Mouse (Mus musculus): ENCODE results near the gene 9430015G10Rik.
"Not testable (repeated sequence)": the region's sequence is repeated elsewhere in the genome, so short reads cannot be mapped to it uniquely, and the experiment has no call there.

9430015G10Rik gene

DNA sequence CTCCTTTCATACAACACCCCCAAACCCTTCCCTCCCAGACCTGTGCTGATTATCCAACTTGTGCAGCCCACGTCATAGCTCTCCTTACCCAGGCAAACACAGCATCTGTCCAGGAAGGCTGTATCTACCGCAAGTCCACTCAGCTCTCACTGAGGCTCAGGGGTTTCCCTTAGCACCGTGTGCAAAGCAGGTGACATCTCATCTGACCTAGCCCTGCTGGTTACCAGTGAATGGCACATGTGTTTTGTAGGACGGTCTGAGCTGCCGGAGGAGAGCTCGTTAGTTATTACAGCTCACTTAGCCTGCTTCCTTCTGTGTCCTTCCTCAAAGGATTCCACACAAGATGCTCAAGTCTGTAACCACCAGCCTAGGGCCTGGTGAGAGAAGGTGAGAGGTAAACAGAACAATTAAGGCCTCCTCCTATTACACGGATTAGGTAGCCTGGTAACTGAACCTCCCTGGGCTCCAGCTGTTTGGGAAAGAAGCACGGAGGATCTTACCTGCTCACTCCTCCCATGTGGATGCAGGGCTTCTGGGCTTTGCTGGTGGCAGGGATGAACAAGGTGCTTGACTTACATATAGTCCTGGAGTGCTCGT lies 11.9 kb upstream of the 9430015G10Rik start:
- no peak for DNase-seq (ENCODE audit: low spot score)

DNA sequence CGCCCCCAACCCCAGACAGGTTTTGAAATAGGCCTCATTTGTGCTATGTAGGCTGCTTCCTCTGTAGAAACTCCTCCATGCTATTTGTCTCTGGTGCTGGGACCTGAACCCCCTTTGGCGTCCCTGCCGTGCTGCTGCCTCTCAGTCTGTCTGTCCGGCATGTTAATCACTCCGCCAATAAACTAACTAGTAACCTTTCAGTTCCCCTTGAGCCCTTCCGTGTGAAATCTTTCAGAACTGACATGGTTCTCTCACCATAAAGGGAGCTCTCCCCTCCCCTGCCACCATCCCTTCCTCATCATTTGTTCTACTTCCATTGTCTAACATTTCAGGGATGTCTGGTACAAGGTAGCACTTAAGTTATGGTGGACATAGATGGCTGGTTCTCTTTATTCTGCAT lies 10.4 kb upstream of the 9430015G10Rik start:
- no peak for DNase-seq (ENCODE audit: low spot score)

DNA sequence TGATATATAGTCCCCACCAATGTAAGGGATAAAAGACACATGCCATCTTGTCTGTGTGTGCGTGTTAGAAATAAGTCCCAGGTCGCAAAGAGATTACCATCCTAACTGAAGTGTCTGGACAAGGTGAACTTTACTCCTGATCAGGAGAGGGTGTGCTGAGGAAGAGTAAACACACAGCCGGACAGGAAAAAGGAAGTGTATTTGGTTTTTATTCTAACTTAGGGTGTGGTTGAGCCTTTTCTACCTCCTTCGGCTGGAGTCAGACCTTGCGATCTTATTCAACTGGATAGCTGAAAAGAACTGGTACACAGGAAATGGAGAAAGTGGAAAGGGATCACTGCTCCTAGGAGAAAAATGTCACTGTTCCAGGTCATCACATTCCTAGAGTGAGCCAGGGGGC lies 9.3 kb upstream of the 9430015G10Rik start:
- DNase-seq (ENCODE audit: low spot score) = no peak

DNA sequence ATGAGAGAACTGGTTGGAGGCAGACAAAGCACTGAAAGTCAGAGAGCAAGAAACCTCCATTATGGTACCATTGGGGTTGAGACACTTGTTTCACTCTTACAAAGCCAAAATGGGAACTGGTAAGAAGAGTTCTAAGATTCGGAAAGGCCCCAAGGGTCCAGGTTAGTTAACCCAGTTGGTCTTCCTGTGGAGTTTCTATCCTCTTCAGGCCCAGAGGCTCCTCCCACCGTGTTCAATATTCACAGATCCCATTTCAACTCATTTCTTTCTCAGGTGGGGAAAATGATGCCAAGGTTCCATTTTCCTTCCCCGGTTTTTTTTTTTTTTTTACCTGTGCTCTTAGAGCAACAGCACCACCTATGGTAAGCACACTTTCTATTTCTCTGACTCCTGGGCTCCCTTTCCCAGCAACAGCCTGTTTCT lies 8.3 kb upstream of the 9430015G10Rik start:
- no peak for DNase-seq (ENCODE audit: low spot score)

DNA sequence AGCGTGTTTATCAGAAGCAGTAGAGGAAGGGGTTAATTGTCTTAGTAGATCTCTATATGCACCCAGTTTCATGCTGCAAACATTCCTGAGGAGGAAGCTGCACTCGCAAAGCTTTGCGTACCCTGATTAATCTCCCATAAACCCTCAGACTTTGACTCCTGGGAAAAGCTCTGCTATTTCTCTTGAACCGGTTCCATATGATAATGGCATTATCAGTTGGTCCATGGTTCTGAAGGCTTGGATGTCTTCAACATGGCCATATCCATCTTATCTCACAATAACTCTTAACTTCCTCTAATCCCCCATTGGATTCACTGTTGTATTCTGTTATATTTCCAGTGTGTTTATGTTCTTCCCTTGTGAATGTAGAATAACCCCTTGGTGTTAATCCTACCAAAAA lies 6.4 kb upstream of the 9430015G10Rik start:
- no peak for DNase-seq (ENCODE audit: low spot score)

DNA sequence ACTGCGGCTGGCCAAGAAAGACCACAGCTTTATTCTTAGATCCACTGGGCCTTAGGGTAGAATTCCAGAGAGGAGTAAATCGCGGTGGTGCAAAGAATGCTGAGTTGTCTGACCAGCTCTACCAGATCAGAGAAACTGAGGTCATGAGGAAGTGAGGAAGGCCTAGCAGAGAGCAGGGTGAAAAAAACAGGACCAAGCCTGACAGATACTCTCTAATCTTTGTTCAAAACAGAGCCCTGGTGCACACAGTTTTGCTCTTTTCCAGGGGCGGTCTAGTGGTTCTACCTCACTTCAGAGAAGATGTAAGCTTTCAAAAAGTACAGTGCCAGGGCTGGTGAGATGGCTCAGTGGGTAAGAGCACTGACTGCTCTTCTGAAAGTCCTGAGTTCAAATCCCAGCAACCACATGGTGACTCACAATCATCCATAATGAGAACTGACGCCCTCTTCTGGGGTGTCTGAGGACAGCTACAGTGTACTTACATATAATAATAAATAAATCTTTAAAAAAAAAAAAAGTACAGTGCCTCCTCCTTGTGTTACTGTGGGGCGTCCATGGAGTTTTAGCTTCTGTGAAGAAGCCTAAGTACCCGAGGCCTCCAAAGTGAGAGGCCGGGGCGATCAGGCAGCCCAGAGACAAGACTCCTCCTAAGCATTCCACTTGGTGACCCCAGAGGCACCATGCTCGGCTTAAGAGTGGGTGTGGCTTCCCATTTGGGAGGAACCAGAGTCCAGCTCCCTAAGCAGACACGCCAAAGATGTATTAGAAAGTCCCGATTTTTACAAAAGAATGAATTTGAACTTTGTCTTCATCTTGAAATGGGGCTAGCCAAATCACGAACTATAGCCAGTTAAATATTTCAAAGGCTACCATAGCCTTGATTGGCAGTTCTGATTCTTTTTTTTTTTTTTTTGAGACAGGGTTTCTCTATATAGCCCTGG lies 906 bp upstream of the 9430015G10Rik start:
- peak; percentile 66 for DNase-seq (ENCODE audit: low spot score)

DNA sequence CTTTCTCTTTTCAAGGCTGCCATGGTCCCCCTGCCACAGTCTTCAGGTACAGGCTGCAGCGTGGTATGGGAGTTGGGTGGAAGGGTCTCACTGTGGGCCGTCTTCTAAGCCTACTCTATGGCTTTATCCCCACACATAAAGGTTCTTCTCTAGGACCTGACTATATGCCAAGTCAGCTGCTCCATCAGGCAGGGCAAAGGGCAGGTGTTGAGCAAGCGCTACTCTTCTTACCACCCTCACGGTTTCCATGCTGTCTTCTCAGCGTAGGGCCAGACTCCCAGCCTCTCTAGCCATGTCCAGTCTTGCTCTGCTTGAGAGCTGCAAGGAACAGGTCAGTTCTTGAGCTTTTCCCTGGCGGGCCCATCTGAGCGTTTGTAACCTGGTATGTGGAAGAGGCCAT lies 14.3 kb downstream of the 9430015G10Rik start:
- DNase-seq (ENCODE audit: low spot score) = no peak

DNA sequence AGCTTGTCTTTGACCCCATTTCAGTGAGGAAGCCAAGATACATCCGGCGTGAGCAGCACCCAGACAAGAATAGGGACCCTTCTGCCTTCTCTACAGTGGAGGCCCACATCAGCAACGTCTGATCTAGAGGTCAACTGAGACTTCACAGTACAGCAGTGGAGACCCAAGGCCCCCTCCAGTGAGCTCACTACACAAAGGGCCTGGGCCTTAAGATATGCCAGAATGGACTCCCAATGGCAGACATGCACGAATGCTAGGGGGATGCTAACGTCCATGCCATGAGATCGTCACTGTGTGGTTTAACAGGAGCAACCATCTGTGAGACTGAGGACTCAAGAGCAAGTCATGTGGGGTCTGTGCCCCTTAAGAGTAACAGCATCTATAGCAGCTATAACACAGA lies 15.6 kb downstream of the 9430015G10Rik start:
- DNase-seq (ENCODE audit: low spot score) = no peak

DNA sequence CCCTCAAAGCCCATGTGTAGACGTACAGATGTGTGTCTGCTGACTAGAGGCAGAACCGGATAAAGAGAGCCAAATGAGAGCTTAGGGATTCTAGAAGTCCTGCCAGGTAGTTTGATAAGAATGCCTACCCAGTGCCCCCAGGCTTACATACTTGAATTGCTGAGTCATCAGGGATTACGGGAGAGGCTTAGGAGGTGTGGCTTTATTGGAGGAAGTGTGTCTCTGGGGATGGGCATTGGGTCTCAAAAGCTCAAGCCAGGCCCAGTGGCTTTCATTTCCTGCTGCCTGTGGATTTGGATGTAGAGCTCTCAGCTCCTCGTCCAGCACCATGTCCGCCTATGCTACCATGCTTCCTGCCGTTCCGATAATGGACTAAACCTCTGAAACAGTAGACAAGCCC lies 17.1 kb downstream of the 9430015G10Rik start:
- DNase-seq (ENCODE audit: low spot score) = no peak

DNA sequence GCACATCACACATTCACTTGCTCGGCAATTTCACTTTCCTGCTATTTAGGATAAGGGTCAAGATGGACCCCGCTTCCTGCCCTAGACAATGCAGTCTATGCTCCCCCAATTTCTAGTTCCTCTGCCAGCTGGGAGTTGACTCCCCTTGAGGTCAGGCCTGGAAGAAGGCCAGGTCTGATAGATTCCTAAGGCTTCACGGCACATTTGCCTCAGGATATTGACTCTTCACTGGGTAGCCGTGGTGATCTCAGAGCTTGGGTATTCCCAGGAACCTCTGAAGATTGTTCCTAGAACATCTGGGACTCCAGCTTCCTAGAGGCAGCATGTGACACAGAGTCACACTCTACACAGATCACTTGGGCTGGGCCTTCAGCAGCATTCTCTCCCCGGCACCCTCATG lies 19.0 kb downstream of the 9430015G10Rik start:
- no peak for DNase-seq (ENCODE audit: low spot score)

DNA sequence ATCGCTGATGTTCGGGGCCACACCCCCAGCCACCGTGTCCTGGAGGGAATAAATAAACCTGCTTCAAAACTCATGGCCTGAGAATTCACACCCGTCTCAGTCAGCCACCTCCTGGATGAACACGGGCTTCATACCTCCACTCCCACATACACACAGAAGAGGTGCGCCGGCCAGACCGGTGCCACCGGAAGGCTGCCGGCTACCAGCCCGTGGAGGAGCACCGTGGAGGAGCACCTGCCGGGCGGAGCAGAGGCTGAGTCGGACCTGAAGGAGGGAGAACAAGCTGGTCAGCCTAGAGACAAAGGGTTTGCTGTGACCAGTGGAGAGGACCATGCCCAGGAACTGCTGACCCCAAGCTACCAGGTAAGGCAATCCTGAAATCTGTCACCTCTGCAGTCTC lies 20.7 kb downstream of the 9430015G10Rik start, which contains the start of gene Rnf223:
Gene Rnf223 (plus strand): TSS at position 78 of the 400 bp plus-strand sequence.
- DNase-seq (ENCODE audit: low spot score) = no peak

DNA sequence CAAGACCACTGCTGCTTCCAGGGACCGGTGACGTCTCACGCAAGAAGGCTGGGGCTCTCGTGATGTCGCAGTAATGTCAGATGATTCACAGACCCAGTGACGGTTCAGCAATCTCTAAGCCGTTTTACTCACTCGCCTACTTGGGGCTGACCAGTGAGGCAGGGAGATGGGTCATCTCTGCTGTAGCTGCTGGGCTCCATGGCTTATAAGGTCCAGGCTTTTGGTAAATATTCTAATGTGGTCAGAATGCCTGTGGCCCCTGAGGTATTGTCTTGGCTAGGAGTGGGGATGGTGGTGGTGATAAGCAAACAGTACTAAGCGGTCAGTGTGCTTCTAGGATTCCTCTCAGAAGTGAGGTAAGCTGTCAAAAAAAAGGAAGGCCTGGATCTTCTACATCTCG lies 21.2 kb downstream of the 9430015G10Rik start:
- DNase-seq (ENCODE audit: low spot score) = no peak

DNA sequence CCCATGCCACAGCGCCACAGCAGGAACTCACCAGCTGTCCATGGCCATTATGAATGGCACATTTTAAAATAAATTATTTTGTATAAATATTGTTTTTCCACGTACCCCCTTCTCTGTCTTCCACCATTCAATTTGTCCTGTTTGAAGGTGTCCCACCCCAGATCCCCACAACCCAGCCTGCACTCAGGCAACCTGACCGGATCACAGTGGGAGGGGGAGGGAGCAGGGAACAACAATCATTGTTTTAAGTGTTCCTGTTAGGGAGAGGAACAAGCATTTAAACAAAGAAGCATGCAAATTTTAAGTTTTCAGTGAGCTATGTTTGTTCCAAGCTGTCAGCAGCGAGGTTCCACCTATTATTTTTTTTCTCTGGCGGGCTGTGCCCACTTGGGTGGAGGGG lies 23.6 kb downstream of the 9430015G10Rik start:
- DNase-seq (ENCODE audit: low spot score) = no peak

DNA sequence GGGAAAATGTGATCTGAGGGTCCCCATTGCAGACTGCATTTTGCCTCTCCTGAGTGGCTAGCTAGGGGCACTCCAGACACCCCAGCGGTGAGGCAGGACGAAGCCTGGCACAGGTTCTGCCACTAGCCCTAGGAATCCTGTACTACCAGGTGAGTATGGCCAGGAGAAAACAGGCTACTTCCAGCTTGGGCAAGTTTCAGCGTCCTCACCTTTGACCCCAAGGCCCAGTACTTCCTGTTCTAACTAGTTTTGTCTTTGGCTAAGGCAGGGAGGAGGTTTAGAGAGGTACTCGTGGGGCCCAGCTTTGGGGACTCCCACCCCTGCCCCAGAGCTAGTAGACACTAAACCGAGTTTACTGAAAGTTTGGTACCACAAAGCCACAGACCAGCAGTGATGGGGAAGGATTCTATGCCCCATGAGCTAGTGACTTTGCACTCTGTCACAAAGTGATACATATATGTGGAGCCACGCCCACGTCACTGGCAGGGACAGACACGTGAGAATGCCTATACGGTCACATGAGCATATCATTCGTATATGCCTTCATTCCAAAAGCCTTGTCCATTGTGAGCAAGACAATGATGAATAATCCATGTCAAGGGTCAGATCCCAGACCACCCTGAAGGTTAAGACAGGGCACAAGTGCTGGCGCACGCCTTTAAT lies 24.3 kb downstream of the 9430015G10Rik start:
- no peak for DNase-seq (ENCODE audit: low spot score)

DNA sequence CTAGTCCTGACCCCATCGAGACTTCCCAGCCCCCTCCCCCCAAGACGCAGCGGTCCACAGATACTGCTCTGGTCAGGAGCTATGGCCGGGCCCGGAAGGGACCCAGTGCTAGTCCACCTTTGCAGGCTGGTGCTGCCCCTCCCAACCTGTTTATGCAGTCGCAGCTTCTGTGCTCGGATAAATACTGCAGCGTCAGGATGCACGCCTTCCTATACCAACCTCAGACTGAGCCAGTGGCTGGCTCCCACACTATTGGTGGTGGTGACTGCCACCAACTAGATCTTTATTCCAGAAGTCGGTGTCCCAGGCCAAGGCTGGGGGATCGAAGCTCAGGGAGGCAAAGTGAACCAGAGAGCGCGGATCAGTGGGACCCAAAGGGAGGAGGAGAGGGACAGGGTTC lies 25.3 kb downstream of the 9430015G10Rik start:
- DNase-seq (ENCODE audit: low spot score) = no peak

DNA sequence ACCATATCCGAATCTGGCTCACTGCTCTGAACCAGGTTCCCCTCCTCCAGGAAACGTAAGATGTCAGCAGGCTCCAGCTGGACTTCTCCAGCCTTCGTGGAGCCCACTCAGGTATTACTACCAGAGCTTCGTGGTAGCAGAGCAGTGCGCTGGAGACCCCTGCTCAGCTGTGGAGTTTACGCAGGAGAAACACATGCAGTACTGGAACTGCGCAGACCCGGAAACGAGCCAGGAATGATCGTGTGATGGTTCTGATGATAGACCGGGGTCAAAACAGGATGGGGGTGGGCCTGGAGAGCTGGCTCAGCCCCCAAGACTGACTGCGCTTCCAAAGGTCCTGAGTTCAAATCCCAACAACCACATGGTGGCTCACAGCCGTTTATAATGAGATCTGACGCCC lies 26.0 kb downstream of the 9430015G10Rik start:
- no peak for DNase-seq (ENCODE audit: low spot score)

DNA sequence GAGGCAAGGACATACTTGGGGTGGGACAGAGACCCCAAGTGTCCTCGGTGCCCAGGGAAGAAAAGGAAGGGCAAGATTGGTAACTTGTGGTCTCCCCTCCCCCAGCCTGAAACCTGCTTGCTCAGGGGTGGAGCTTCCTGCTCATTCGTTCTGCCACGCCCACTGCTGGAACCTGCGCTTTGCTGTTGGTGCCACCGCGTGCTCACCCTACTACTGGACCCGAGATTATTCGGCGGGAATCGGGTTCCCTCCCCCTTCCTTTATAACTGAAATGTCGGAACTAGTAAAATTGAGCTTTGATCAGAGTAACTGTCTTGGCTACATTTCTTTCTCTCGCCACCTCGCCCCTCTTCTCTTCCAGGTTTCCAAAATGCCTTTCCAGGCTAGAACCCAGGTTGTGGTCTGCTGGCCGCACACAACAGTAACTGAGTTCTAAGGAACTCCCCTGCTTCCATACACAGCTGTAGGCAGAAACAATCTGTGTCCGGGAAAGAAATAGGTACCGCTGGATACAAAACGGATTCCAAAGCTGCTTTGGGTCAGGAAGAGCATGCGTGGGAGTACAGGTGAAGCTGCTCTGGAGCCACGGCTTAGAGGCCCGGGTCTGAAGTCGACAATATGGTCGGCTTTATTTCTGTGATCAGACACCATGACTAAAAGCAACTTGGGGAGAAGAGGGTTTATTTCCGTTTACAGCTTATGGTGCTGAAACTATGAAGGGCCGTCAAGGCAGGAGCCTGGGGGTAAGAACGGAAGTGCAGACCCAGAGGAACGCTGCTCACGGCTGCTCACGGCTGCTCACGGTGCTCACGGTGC lies 26.7 kb downstream of the 9430015G10Rik start:
- no peak for DNase-seq (ENCODE audit: low spot score)

DNA sequence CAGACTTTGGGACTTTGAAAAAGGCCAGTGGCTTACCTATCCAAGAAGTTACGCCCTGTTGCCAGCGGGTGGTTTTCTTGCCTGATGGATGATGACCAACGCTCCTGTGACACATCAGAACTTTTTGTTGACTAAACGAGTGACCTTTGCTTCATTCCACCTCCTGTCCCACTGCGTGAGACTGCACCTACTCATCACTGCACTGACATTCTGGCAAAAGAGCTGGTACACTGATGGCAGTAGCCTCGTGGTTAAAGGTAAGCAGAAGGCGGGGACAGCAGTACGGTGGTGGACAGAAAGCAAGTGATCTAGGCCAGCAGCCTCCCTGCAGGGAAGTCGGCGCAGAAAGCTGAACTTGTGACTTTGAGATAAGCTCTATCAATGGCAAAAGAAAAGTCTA lies 41.1 kb downstream of the 9430015G10Rik start:
- not testable (repeated sequence) for DNase-seq (ENCODE audit: low spot score)

DNA sequence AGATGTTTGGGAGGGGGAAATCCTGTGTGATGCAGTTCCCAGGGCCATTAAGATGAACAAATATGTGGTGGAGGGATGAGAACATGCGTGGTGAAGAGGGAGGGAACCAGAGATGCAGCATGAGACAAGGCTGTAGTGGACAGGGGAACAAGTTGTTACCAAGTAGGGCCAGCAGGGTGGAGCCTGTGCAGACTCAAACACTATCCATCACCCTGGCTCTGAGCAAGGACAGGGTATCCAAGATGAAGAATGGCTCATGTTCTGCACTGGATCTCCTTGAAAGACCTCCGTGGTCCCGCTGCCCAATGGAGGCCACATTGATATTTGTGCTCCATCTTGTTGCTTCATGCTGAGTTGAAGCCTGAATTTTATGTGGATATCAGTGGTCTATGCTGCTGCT lies 45.0 kb downstream of the 9430015G10Rik start:
- no peak for DNase-seq (ENCODE audit: low spot score)

DNA sequence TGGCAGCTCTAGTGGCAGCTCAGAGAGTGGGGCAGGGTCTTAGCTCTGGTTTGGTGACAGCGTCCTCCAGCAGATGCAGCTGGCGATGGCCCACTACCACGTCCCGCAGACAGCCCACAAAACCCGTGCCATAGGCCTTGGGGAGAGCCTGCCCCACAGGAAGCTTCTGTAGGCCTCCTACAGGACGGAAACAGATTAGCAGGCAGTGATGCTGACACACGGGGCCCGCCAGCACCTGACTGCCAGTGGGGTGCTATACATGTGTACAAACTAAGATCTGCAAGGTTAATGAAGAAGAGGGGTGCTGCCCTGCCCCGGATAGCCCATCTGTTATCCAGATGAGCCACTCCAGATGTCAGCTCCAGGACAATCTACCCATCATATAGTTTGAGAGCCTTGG lies 56.7 kb downstream of the 9430015G10Rik start:
- no peak for DNase-seq (ENCODE audit: low spot score)

DNA sequence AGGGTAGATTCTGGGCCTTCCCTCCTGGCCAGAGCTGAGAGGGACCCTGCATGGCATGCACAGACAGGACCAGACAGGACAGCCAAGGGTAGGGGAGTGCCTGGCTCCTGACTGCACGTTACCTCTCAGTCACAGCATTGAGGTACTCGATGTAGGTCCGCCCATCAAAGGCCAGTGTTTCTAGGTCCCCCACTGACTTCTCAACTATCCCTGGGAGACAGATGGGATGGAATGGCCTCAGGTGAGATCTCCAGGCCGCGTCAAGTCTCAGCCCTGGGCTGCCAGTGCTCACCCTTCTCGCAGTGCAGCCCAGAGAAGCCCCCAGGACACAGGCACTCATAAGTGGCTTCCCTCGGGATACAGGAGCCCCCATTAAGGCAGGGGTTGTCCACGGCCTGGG lies 58.8 kb downstream of the 9430015G10Rik start:
- DNase-seq (ENCODE audit: low spot score) = no peak

DNA sequence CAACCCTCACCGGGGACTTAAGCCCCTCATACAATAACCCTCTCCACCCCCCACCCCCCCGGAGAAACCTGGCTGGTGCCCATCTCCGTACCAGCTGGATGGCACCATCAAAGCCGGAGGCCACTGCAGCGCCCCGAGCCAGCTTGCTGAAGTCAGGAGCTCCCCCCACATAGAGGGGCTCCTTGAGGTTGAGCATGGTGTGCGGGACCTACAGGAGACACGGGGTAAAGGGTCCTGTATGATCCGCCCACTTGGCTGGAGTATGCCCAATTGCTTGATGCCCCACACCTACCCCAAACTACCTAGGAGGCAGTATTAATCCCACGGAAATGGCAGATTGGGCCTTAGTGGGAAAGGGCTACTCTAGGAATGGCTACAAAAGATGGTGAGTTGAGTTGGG lies 59.3 kb downstream of the 9430015G10Rik start:
- no peak for DNase-seq (ENCODE audit: low spot score)

All from c-Kit-positive CD71-positive TER-119-positive erythroid progenitor cells, embryonic 14.5 days (primary cell).